Mouse (Mus musculus) bone marrow, adult 2 months (tissue): ENCODE measurements at regions not wholly inside any gene's neighbourhood (a gene's known extent, or its start where the extent isn't known, plus 50 kb on each side); places are given as distances from the start of the nearest gene placed in this dataset.

ENCODE experiments used
- H3K27ac ChIP-seq: fragments of 200-500 bp; 2 replicates; pipeline ENCODE4 v1.5.1; 2012; ENCODE audit warnings: low read depth, mild to moderate bottlenecking, control low read depth, inconsistent platforms, low read length; ENCODE audit not compliant: control insufficient read depth, poor library complexity, insufficient read depth
- H3K4me1 ChIP-seq: fragments of 200-500 bp; 2 replicates; pipeline ENCODE4 v1.6.1; 2011; ENCODE audit warnings: low read length; ENCODE audit not compliant: control insufficient read depth, insufficient read depth
- H3K4me3 ChIP-seq: fragments of 200-500 bp; replicated peaks from 2 replicates; pipeline ENCODE3; 2011; ENCODE audit warnings: mild to moderate bottlenecking, low read depth, low read length, control low read depth; ENCODE audit not compliant: control insufficient read depth
- CTCF ChIP-seq: fragments of 200-500 bp; IDR thresholded peaks from 2 replicates; pipeline ENCODE4 v1.5.1; 2011; ENCODE audit warnings: low read length, control low read depth; ENCODE audit not compliant: control insufficient read depth, insufficient read depth
- POLR2A ChIP-seq: fragments of 200-500 bp; IDR thresholded peaks from 2 replicates; pipeline ENCODE4 v1.6.1; 2011; ENCODE audit warnings: low read depth, mild to moderate bottlenecking, control low read depth, low read length, borderline replicate concordance; ENCODE audit not compliant: control insufficient read depth
- WGBS: fragments of 180-500 bp; shearing (Covaris S2); methylation state at CpG from one replicate; pipeline ENCODE4 v1.1.7; 2018; 5-methylcytosine and 5-hydroxymethylcytosine counted together

- TF ChIP-seq CTCF: no peak
- no peak for TF ChIP-seq POLR2A
- H3K27ac ChIP-seq: no peak overlapping the region
Observed at GRCm38 (mm10) chr16:30735360-30735759, 135.8 kb downstream of the Fam43a start.

GRCm38 (mm10) chr16:30735969-30736368, 136.4 kb downstream of the Fam43a start:
- 79% methylated on average over 7 of the region's 7 CpGs for WGBS
- H3K27ac ChIP-seq: no peak overlapping the region
- TF ChIP-seq CTCF (no peak), POLR2A (no peak)
- H3K4me1 ChIP-seq: peaks cover 3% of the 10 kb centered on the region; the same call in 1 of the 2 replicates
- H3K4me3 ChIP-seq: no peak overlapping the region

More at GRCm38 (mm10) chr16:30735360-30735759, 135.8 kb downstream of the Fam43a start:
- WGBS: 71% methylated on average over 3 of the region's 3 CpGs
- Histone ChIP-seq H3K4me1 (peaks cover 3% of the 10 kb centered on the region; the same call in 1 of the 2 replicates), H3K4me3 (no peak overlapping the region)

GRCm38 (mm10) chr16:30736662-30737326, 137.3 kb downstream of the Fam43a start:
- no peak overlapping the region for H3K4me3 ChIP-seq
- H3K27ac ChIP-seq: peak overlapping the region; percentile 14; the same call in 1 of the 2 replicates
- 59% methylated on average over 17 of the region's 17 CpGs for WGBS
- TF ChIP-seq CTCF: no peak
- no peak for TF ChIP-seq POLR2A
- peaks cover 3% of the 10 kb centered on the region; the same call in 1 of the 2 replicates for H3K4me1 ChIP-seq

GRCm38 (mm10) chr16:30737524-30737923, 138.0 kb downstream of the Fam43a start:
- Histone ChIP-seq H3K4me1 (peaks cover 4% of the 10 kb centered on the region; the same call in 1 of the 2 replicates), H3K4me3 (no peak overlapping the region), H3K27ac (no peak overlapping the region)
- 79% methylated on average over 8 of the region's 8 CpGs for WGBS
- no peak for TF ChIP-seq POLR2A
- TF ChIP-seq CTCF: no peak

- Histone ChIP-seq H3K4me1 (peaks cover 4% of the 10 kb centered on the region; the same call in 1 of the 2 replicates), H3K27ac (no peak overlapping the region), H3K4me3 (no peak overlapping the region)
- TF ChIP-seq CTCF (no peak), POLR2A (no peak)
- 82% methylated on average over 7 of the region's 7 CpGs for WGBS
Observed at GRCm38 (mm10) chr16:30739651-30740050, 140.1 kb downstream of the Fam43a start.

- peaks cover 4% of the 10 kb centered on the region; the same call in 1 of the 2 replicates for H3K4me1 ChIP-seq
- TF ChIP-seq POLR2A (no peak), CTCF (no peak)
- no peak overlapping the region for H3K27ac ChIP-seq
- H3K4me3 ChIP-seq: no peak overlapping the region
- 77% methylated on average over 1 of the region's 1 CpGs for WGBS
Observed at GRCm38 (mm10) chr16:30741192-30741591, 141.7 kb downstream of the Fam43a start.

DNA sequence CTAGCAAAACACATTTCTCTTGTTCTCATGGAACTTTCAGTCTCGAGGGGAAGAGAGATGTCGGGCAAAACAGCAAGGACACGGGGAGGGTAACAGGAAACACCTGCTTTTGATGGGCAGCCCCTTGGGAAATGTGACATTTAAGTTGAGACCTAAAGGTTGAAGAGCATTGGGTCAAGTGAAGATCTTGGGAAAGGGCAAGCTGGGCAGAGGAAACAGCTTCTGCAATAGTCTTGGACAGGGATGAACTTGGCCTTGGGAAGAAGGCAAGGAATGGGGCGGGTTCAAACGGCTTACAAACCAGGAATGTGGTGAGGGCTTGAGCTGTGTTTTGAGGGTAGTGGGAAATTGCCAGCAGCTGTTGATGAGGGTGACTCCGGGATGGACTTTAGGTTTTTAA, 143.0 kb downstream of the Fam43a start:
- 49% methylated on average over 6 of the region's 6 CpGs for WGBS
- TF ChIP-seq POLR2A (no peak), CTCF (no peak)

DNA sequence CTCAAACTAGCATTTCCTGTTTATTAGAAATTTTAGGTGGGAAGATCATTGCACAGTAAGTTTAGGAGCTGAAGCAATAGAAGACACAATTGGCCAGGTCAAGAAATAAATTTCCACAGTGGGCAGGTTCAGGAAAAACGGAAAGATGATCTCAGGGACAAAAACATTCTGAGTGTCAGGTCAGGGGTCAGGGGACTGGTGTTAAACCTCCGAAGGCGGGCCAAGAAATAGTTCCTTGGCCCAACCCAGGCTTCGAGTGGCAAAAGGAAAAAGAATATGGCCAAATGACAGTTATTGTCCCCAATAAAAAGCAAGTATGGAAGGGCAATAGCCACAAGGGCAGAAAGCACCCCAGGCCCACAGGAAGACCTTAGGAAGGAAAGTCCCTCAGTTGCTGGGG, 144.0 kb downstream of the Fam43a start:
- Histone ChIP-seq H3K27ac (no peak overlapping the region), H3K4me1 (peaks cover 2% of the 10 kb centered on the region; the same call in 1 of the 2 replicates), H3K4me3 (no peak overlapping the region)
- 73% methylated on average over 4 of the region's 4 CpGs for WGBS
- no peak for TF ChIP-seq CTCF
- TF ChIP-seq POLR2A: no peak

More for the DNA sequence above, 143.0 kb downstream of the Fam43a start:
- H3K27ac ChIP-seq: no peak overlapping the region
- H3K4me3 ChIP-seq: no peak overlapping the region
- peaks cover 2% of the 10 kb centered on the region; the same call in 1 of the 2 replicates for H3K4me1 ChIP-seq
